ENCODE assay signal across 15 mouse cellular contexts in genomic region chr8:7936596-7936995, GRCm38 (mm10).
"Had no signal": no experiment of that assay in that cellular context is flagged by ENCODE, and none has a peak within 500 bp of the region (broad histone marks: within the 10 kb centered on the region; RNA-seq: fewer than 3 reads in every experiment).

No protein-coding gene starts in this region.

- H3K36me3 ChIP-seq: neural tube, embryonic 13.5 days; neural tube, embryonic 15.5 days; stomach, embryonic 15.5 days had no signal

- H3K4me1 ChIP-seq: neural tube, embryonic 13.5 days; neural tube, embryonic 15.5 days; stomach, embryonic 15.5 days had no signal

- H3K9ac ChIP-seq: neural tube, embryonic 13.5 days; neural tube, embryonic 15.5 days; stomach, embryonic 15.5 days had no signal

- H3K4me2 ChIP-seq: neural tube, embryonic 13.5 days; neural tube, embryonic 15.5 days; stomach, embryonic 15.5 days had no signal

- H3K4me3 ChIP-seq: neural tube, embryonic 13.5 days; neural tube, embryonic 15.5 days; stomach, embryonic 15.5 days had no signal

- DNase-seq: retina, postnatal 1 day; right cerebral cortex, adult 18-20 months; right cerebral cortex, postnatal 14 days; right cerebral cortex, postnatal 25 days; right cerebral cortex, postnatal 4 days; spleen, adult 18-20 months; thymus, adult 18-20 months; thymus, postnatal 14 days; thymus, postnatal 25 days; thymus, postnatal 36 days; thymus, postnatal 4 days had no signal

- H3K27me3 ChIP-seq: neural tube, embryonic 13.5 days; neural tube, embryonic 15.5 days; stomach, embryonic 15.5 days had no signal

- H3K9me3 ChIP-seq: neural tube, embryonic 13.5 days; neural tube, embryonic 15.5 days; stomach, embryonic 15.5 days had no signal

- H3K27ac ChIP-seq: neural tube, embryonic 13.5 days; neural tube, embryonic 15.5 days; stomach, embryonic 15.5 days; stomach, postnatal 0 days had no signal
